Mouse (Mus musculus) heart, adult 2 months (tissue): ENCODE data around the gene Prrxl1.

Source experiments
- CTCF ChIP-seq: fragments of 200-600 bp; IDR thresholded peaks from 2 replicates; pipeline ENCODE4 v1.8.1; 2022; ENCODE audit warnings: antibody characterized with exemption, mild to moderate bottlenecking, moderate library complexity
- EP300 ChIP-seq: fragments of 200-500 bp; IDR thresholded peaks from 2 replicates; pipeline ENCODE4 v1.6.1; 2011; ENCODE audit warnings: low read depth, low read length, control low read depth; ENCODE audit not compliant: insufficient read depth
- POLR2A ChIP-seq: fragments of 200-500 bp; IDR thresholded peaks from 2 replicates; pipeline ENCODE4 v1.6.1; 2011; ENCODE audit warnings: mild to moderate bottlenecking, low read depth, low read length, control low read depth; ENCODE audit not compliant: insufficient read depth

GRCm38 (mm10) chr14:32624245-32624644 lies 25.0 kb downstream of the Prrxl1 start:
- TF ChIP-seq CTCF: no peak
- TF ChIP-seq EP300: no peak
- TF ChIP-seq POLR2A: no peak
